25 mouse cellular contexts compared by ENCODE assay signal in the genomic region with DNA sequence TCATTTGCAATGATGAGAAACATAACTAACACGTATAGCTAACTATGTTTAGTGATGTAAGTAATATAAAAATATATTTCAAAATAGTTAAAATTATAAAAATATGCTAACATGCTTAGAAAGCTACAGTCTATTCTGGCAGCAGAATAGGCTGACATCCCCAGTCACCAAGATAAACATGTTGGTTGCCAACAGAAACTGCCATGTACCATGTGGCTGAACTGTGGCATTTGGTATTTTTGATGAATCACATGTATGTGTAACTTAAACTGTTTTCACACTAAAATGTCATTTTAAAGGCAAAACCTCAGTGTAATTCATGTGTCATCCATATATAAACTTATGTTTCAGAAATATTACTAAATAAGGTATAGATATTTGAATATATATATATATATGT. TPM values are rescaled to one million over a fixed set of nuclear protein-coding genes. Genes with fewer than 3 reads are reported as not detected.
"Had no signal": no experiment of that assay in that cellular context is flagged by ENCODE, and none has a peak within 500 bp of the region (broad histone marks: within the 10 kb centered on the region; RNA-seq: fewer than 3 reads in every experiment).

No protein-coding gene starts in this region.

- H3K4me1 ChIP-seq: lung, embryonic 15.5 days; megakaryocyte, embryonic 14.5 days; midbrain, embryonic 13.5 days; midbrain, embryonic 15.5 days; neural tube, embryonic 12.5 days; stomach, embryonic 15.5 days had no signal

- H3K36me3 ChIP-seq: lung, embryonic 15.5 days; midbrain, embryonic 13.5 days; midbrain, embryonic 15.5 days; neural tube, embryonic 12.5 days; stomach, embryonic 15.5 days had no signal

- H3K4me3 ChIP-seq: lung, embryonic 15.5 days; megakaryocyte, embryonic 14.5 days; midbrain, embryonic 13.5 days; midbrain, embryonic 15.5 days; neural tube, embryonic 12.5 days; stomach, embryonic 15.5 days had no signal

- H3K4me2 ChIP-seq: lung, embryonic 15.5 days; midbrain, embryonic 11.5 days; midbrain, embryonic 13.5 days; midbrain, embryonic 15.5 days; neural tube, embryonic 12.5 days; stomach, embryonic 15.5 days had no signal

- H3K9ac ChIP-seq: lung, embryonic 15.5 days; midbrain, embryonic 13.5 days; midbrain, embryonic 15.5 days; neural tube, embryonic 12.5 days; stomach, embryonic 15.5 days had no signal

- ATAC-seq: lung, postnatal 0 days; midbrain, embryonic 13.5 days; midbrain, embryonic 15.5 days had no signal

- H3K27ac ChIP-seq: lung, embryonic 15.5 days; macrophage; midbrain, embryonic 13.5 days; midbrain, embryonic 15.5 days; neural tube, embryonic 12.5 days; stomach, embryonic 15.5 days; stomach, postnatal 0 days had no signal

- DNase-seq: lung, adult 2 months; lung, postnatal 14 days; lung, postnatal 36 days; right cerebral cortex, postnatal 14 days; thymus, adult 2 months; thymus, postnatal 25 days; thymus, postnatal 4 days had no signal

- H3K27me3 ChIP-seq: lung, embryonic 15.5 days; megakaryocyte, embryonic 14.5 days; midbrain, embryonic 13.5 days; midbrain, embryonic 15.5 days; neural tube, embryonic 12.5 days; stomach, embryonic 15.5 days had no signal

- H3K9me3 ChIP-seq: lung, embryonic 15.5 days; midbrain, embryonic 13.5 days; midbrain, embryonic 15.5 days; neural tube, embryonic 12.5 days; stomach, embryonic 15.5 days had no signal

RNA-seq across cellular contexts. Expression of a gene that starts 15.8 kb away (rescaled TPM):
- total RNA-seq: megakaryocyte progenitor cell, adult 5-6 weeks; midbrain, postnatal 0 days; monocyte, adult 5-6 weeks; neutrophil, adult 5-6 weeks had no signal
- polyA plus RNA-seq: lung, adult 2 months; lung, embryonic 15.5 days; lung, postnatal 0 days; macrophage; midbrain, embryonic 11.5 days; midbrain, embryonic 13.5 days; midbrain, embryonic 15.5 days; midbrain, postnatal 0 days; neural tube, embryonic 12.5 days; neural tube, embryonic 14.5 days; spleen, adult 2 months; stomach, embryonic 15.5 days; stomach, postnatal 0 days; testis, adult 2 months; thymus, adult 2 months; urinary bladder, adult 2 months had no signal

RNA-seq across cellular contexts. Expression of a gene that starts 24.3 kb away (rescaled TPM):
- total RNA-seq: megakaryocyte progenitor cell, adult 5-6 weeks; midbrain, postnatal 0 days; monocyte, adult 5-6 weeks; neutrophil, adult 5-6 weeks had no signal
- polyA plus RNA-seq: lung, adult 2 months; lung, embryonic 15.5 days; lung, postnatal 0 days; macrophage; midbrain, embryonic 11.5 days; midbrain, embryonic 13.5 days; midbrain, embryonic 15.5 days; midbrain, postnatal 0 days; neural tube, embryonic 12.5 days; neural tube, embryonic 14.5 days; spleen, adult 2 months; stomach, embryonic 15.5 days; stomach, postnatal 0 days; testis, adult 2 months; thymus, adult 2 months; urinary bladder, adult 2 months had no signal

RNA-seq across cellular contexts. Expression of a gene that starts 32.8 kb away (rescaled TPM):
- total RNA-seq: megakaryocyte progenitor cell, adult 5-6 weeks; midbrain, postnatal 0 days; monocyte, adult 5-6 weeks; neutrophil, adult 5-6 weeks had no signal
- polyA plus RNA-seq: lung, adult 2 months; lung, embryonic 15.5 days; lung, postnatal 0 days; macrophage; midbrain, embryonic 11.5 days; midbrain, embryonic 13.5 days; midbrain, embryonic 15.5 days; midbrain, postnatal 0 days; neural tube, embryonic 12.5 days; neural tube, embryonic 14.5 days; spleen, adult 2 months; stomach, embryonic 15.5 days; stomach, postnatal 0 days; testis, adult 2 months; thymus, adult 2 months; urinary bladder, adult 2 months had no signal

RNA-seq across cellular contexts. Expression of a gene that starts 41.3 kb away (rescaled TPM):
- total RNA-seq: megakaryocyte progenitor cell, adult 5-6 weeks; midbrain, postnatal 0 days; monocyte, adult 5-6 weeks; neutrophil, adult 5-6 weeks had no signal
- polyA plus RNA-seq: lung, adult 2 months; lung, embryonic 15.5 days; lung, postnatal 0 days; macrophage; midbrain, embryonic 11.5 days; midbrain, embryonic 13.5 days; midbrain, embryonic 15.5 days; midbrain, postnatal 0 days; neural tube, embryonic 12.5 days; neural tube, embryonic 14.5 days; spleen, adult 2 months; stomach, embryonic 15.5 days; stomach, postnatal 0 days; testis, adult 2 months; thymus, adult 2 months; urinary bladder, adult 2 months had no signal

RNA-seq across cellular contexts. Expression of a gene that starts 49.8 kb away (rescaled TPM):
- total RNA-seq: megakaryocyte progenitor cell, adult 5-6 weeks; midbrain, postnatal 0 days; monocyte, adult 5-6 weeks; neutrophil, adult 5-6 weeks had no signal
- polyA plus RNA-seq: lung, adult 2 months; lung, embryonic 15.5 days; lung, postnatal 0 days; macrophage; midbrain, embryonic 11.5 days; midbrain, embryonic 13.5 days; midbrain, embryonic 15.5 days; midbrain, postnatal 0 days; neural tube, embryonic 12.5 days; neural tube, embryonic 14.5 days; spleen, adult 2 months; stomach, embryonic 15.5 days; stomach, postnatal 0 days; testis, adult 2 months; thymus, adult 2 months; urinary bladder, adult 2 months had no signal
